8 mouse cellular contexts compared by ENCODE assay signal in genomic region chr11:103028176-103028891, GRCm38 (mm10). TPM values are rescaled to one million over a fixed set of nuclear protein-coding genes. Genes with fewer than 3 reads are reported as not detected.
DNase-seq lines count a peak whose midpoint lies in the region; ATAC-seq lines count a peak whose summit lies in the region.

Nmt1 (plus strand) TSS chr11:103028190.
Dcakd (minus strand) TSS chr11:103028333.

- H3K27me3 ChIP-seq in hindbrain, embryonic 11.5 days (ENCODE audit: control insufficient read depth, insufficient read depth, low read length) = no peaks in the 10 kb centered on the region

- peak; percentile 98 for DNase-seq in Muller cell, postnatal 12 days (ENCODE audit: inconsistent ontology term)
- DNase-seq in cerebellum, adult 9-11 months = peak; percentile 97
- peak; percentile 97 for DNase-seq in frontal cortex, adult 2 months (ENCODE audit: extremely low spot score in 1 of 2, low spot score in 1 of 2)
- DNase-seq in hindbrain, embryonic 11.5 days (ENCODE audit: low spot score) = peak; percentile 95
- peak; percentile 92 to 93 for DNase-seq in layer of hippocampus, postnatal 10 days (ENCODE audit: low spot score in 2 of 2)
- peak; percentile 97 for DNase-seq in lung, postnatal 10 days
- peak; percentile 89 for DNase-seq in ovary, postnatal 36 days (ENCODE audit: low spot score)
- peak; percentile 92 for DNase-seq in thymus, postnatal 25 days

- H3K4me2 ChIP-seq in hindbrain, embryonic 11.5 days (replicated peaks; ENCODE audit: low read depth, low read length) = peak within 1 kb of the TSS; percentile 49

- WGBS in hindbrain, embryonic 11.5 days = under 1% methylated on average over 36 of the region's 36 CpGs

- no peaks in the 10 kb centered on the region for H3K4me1 ChIP-seq in hindbrain, embryonic 11.5 days (replicated peaks; ENCODE audit: control insufficient read depth, insufficient read depth, low read length)

- 0 out of 2 replicates have a peak within 1 kb of the TSS, but pooled peaks have one; percentile 3 for H3K27ac ChIP-seq in hindbrain, embryonic 11.5 days (ENCODE audit: low read depth, low read length)

- H3K36me3 ChIP-seq in hindbrain, embryonic 11.5 days (ENCODE audit: control insufficient read depth, insufficient read depth, low read length) = no peaks in the 10 kb centered on the region

- H3K9me3 ChIP-seq in hindbrain, embryonic 11.5 days (ENCODE audit: control insufficient read depth, low read length) = no peaks in the 10 kb centered on the region

- H3K4me3 ChIP-seq in hindbrain, embryonic 11.5 days (ENCODE audit: low read depth, low read length) = peak within 1 kb of the TSS; percentile 69

- ATAC-seq in hindbrain, embryonic 11.5 days (ENCODE audit: low FRiP score) = peak; percentile 99

- peak within 1 kb of the TSS; percentile 77 for H3K9ac ChIP-seq in hindbrain, embryonic 11.5 days (ENCODE audit: low read depth, low read length)

RNA-seq across cellular contexts. Expression of gene Nmt1, which starts in this region (rescaled TPM):
- 78.5 and 81.3 TPM in 2 replicates for polyA plus RNA-seq in frontal cortex, adult 2 months (2012; rRNA removed)
- polyA plus RNA-seq in hindbrain, embryonic 11.5 days (2014; fragmentation: Nextera tagmentation; extraction: Ambion mirVana) = 41.0 and 51.1 TPM in 2 replicates
- total RNA-seq in layer of hippocampus, postnatal 10 days (2021) = 10 to 100 TPM; 79.7 to 87.3 TPM

RNA-seq across cellular contexts. Expression of gene Dcakd, which starts in this region (rescaled TPM):
- polyA plus RNA-seq in frontal cortex, adult 2 months (2012; rRNA removed) = 88.0 and 94.5 TPM in 2 replicates
- 228 and 229 TPM in 2 replicates for polyA plus RNA-seq in hindbrain, embryonic 11.5 days (2014; fragmentation: Nextera tagmentation; extraction: Ambion mirVana)
- 100 to 1,000 TPM; 117 to 118 TPM for total RNA-seq in layer of hippocampus, postnatal 10 days (2021)

Comparison
In these comparisons a context has a peak if more than half of its experiments do, and no peak if none do; other contexts are left out.
1. Peak in every context shown above with its lines: DNase-seq, ATAC-seq, H3K4me3 ChIP-seq and H3K27ac ChIP-seq.